Mouse (Mus musculus) embryo, embryonic 9.5 days (tissue): ENCODE measurements around the gene Tph2.
"Not testable (repeated sequence)": the region's sequence is repeated elsewhere in the genome, so short reads cannot be mapped to it uniquely, and the experiment has no call there.

Experiments used
- DNase-seq: peaks from one replicate; pipeline ENCODE4 v3.0.0-alpha.2; 2017; ENCODE audit errors: extremely low spot score

Tph2 gene

GRCm38 (mm10) chr10:115184697-115185096 lies at the start of gene Tph2:
Gene Tph2 (minus strand): TSS chr10:115185022.
- DNase-seq = peak; percentile 77

DNA sequence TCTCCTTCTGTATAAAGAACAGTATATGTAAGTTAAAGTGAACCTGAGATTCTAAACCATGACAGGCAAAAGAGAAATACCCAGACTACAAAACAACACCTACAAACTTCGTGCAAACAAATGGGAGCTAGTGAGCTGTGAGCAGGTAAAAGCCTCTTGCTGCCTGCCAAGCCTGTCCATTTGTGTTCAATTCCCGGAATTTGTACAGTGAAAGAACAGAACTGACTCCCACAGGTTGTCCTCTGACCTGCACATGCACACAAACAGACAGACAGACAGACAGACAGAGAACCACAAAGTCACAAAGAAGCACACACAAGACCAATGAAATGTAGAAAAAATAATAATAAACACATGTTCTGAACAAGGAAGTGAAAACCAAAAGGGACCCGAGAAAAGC lies 49.0 kb upstream of the Tph2 start:
- DNase-seq = no peak

GRCm38 (mm10) chr10:115232513-115232912 lies 47.7 kb upstream of the Tph2 start:
- DNase-seq = no peak

- DNase-seq = no peak
Observed at GRCm38 (mm10) chr10:115229023-115229422, 44.2 kb upstream of the Tph2 start.

- no peak for DNase-seq
Observed at GRCm38 (mm10) chr10:115226586-115226985, 41.8 kb upstream of the Tph2 start.

DNA sequence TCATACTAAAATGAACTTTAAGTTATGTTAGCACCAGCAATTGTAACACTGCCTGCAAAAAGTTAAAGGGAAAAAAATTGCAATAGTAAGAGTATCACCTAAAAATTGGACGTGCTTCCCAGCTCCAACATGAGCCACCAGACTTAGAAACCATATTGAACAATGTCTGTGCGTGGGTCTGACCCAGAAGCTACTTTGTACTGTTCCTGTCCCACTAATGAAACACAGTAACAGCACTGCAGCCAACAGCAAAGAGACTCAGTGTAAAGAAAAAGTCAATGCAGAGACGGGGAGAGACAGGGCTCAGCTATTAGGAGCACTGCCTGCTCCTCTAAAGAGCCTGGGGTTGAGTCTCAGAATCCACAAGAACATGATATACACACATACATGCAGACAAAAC lies 39.0 kb upstream of the Tph2 start:
- no peak for DNase-seq

- no peak for DNase-seq
Observed at GRCm38 (mm10) chr10:115212916-115213580, 28.2 kb upstream of the Tph2 start.

DNA sequence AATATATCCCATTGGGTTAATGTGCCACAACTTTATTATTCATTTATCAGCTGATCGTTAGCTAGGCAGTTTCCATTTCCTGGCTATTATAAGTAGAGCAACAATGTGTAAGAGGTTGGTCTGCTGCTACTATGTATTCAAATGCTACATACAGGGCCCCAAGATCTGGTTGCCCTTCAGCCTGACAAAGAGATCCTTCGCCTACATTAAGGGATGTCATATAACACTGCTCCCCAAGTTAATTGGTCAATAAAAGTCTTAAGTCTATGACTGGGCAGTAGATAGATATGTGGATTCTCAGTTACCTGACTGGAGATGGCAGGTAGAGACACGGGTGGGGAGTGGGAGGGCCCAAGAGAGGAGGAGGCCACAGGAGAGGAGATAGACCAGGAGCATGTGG lies 21.0 kb upstream of the Tph2 start:
- DNase-seq = no peak

- DNase-seq = no peak
Observed at GRCm38 (mm10) chr10:115205284-115205683, 20.5 kb upstream of the Tph2 start.

GRCm38 (mm10) chr10:115191214-115191613 lies 6.4 kb upstream of the Tph2 start:
- DNase-seq = no peak

GRCm38 (mm10) chr10:115187390-115187789 lies 2.6 kb upstream of the Tph2 start:
- DNase-seq = no peak

- no peak for DNase-seq
Observed at GRCm38 (mm10) chr10:115181034-115181433, 3.8 kb downstream of the Tph2 start.

GRCm38 (mm10) chr10:115178019-115178418 lies 6.8 kb downstream of the Tph2 start:
- DNase-seq = not testable (repeated sequence)

DNA sequence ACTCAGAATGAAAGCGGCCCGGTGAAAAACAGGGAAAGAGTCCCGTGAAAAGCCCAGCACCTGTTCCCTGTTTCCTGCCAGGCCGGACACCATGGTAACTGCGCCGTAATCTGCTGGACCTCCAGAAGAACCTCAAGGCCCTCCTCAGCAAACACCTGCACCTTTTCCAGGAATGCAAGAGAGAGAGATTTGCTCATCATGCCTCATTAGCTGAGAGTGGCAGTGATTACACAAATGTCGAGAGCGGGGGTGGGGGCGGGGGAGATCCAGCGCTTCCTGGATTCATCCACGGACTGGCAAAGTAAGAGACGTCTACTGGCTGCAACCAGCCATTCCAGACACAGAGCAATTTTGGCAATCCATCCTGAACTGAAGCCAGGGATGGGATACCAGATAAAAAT lies 9.2 kb downstream of the Tph2 start:
- no peak for DNase-seq

DNA sequence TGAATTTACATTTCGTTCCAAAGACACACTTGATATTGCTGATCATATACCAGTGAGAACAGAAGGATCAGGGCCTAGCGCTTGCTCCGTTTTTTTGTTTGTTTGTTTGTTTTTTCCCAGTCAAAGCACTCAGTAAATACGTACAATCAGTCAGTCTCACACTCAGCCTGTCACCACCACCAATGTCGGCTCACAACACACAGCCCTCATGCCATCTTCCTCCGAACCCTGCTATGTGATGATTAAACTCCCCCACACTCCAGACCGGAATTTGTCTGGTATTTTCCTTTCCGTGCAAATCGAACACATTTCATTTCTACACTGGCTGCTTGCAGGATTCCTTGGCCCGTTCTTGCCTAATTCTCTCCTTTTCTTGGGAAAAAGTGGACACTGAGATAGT lies 11.5 kb downstream of the Tph2 start:
- DNase-seq = no peak

DNA sequence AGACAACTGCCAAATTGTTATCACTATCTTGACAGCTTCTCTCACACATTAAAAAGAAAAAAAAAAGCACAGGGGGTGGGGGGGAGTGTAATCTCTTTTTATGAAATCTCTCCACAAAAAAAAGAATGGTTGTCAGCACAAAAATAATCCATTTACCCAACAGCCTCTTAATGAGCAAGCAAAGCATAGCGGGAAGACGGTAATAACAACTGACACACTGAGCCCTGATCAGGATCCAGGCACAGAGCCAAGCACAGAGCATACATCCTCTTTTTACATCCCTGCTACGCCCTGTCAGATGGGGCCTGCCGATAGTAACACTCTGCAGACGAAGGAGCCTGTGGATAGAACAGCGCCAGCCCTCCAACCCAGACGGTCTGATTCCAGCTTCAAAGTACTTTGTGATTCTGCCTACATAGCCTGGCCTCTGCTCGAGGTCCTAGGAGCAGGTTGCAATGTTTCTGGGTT lies 13.4 kb downstream of the Tph2 start:
- DNase-seq = no peak

DNA sequence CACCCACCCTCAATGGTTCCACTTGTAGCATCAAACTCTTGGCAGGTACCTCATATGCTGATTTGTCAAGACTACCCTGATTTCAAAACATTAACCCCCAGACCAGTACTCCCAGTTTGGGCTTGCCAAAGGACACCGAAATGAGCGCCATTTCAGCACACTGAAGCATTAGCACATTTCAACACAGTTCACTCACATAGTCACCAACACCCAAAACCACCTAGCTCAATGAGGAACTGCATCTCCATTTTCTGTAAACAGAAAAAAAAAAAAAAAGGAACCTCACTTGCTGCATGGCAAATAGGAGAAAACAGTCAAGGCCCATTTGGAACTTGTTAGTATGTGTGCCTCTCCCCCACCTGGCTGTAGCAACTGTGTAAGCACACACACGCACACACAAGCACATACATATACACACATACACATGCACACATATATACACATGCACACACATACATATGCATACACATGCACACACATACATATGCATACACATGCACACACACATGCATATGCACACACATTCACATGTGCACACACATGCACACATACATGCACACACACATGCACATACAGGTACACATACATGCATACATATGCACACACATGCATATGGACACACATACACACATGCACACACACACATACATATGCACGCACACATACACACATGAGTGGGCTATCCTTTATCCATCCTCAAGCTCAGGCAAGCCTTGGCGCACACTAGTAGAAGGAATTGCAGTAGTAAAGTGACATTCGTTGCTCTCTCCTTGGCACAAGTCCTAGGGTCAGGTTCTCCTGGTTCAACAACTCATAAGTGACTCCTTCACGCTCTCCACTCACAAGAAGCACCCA lies 14.1 kb downstream of the Tph2 start:
- DNase-seq = no peak

DNA sequence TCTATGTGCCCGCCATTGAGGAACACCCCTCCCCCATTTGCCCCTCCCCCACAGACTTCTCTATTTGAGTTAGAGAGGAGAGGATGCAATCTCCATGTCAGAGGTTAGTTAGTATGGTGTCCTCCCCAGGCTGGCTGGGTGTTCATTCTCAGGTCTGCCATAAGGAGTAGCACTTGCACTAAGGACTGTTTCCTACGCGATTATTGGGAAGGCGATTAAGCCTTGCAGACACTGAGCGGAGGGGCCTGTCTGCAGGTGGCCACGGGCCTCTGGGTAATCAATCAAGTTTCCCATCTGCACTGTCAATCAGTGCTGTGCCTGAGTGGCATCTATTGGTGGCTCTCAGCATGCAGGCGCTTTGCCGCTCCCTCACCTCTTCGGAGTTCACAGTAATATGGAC lies 15.4 kb downstream of the Tph2 start:
- peak; percentile 20 for DNase-seq

DNA sequence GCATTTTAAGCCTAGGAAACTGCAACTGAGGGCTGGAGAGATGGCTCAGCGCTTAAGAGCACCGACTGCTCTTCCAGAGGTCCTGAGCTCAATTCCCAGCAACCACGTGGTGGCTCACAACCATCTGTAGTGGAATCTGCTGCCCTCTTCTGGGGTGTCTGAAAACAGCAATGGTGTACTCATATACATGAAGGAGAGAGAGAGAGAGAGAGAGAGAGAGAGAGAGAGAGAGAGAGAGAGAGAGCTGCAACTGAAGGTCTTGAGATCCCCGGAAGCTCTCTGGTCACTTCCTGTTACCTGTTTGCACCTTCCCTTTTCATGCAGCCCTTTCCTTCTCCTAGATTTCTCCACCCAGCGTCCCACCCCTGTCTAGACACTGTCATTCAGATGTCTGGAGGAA lies 24.5 kb downstream of the Tph2 start:
- DNase-seq = no peak

DNA sequence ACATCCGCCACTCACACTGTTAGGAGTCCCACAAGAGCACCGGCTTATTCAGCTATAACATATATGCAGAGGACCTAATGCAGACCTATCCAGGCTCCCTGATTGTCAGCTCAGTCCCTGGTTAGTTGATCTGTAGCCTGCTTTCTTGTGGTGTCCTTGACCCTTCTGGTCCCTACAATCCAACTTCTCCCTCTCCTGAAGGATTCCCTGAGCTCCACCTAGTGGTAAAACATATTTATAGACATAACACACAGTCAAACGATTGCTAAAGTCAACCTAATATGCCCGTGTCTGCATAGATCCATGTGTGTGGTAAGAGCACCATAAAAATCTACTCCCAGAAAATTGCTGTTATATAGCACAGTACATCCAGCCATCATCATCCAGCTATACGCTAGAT lies 37.5 kb downstream of the Tph2 start:
- DNase-seq = peak; percentile 10

GRCm38 (mm10) chr10:115146257-115146898 lies 38.4 kb downstream of the Tph2 start:
- no peak for DNase-seq

DNA sequence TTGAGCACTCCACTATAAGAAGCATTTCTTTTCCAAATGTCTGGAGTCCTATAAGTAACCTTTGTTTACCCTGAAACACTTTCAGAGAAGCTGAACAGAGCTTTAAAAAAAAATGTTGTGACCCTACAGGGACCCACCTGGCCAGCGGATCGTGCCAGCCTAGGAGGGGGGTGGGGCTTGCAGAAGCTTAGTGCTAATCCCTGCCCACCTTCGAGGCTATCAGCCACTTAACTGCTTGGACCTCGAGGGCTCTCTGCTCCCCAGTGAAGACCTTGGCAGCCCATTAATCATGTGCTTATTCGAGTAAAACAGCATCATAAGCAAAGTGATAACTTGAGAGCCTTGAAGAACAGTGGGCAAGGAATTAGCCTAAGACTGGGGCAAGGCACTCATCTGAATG lies 40.3 kb downstream of the Tph2 start:
- no peak for DNase-seq

GRCm38 (mm10) chr10:115143641-115144040 lies 41.2 kb downstream of the Tph2 start:
- DNase-seq = peak; percentile 24
